Mouse (Mus musculus) thymus, adult 2 months (tissue): ENCODE results near the gene 4933414I15Rik.

Experiments
- CTCF ChIP-seq: fragments of 200-500 bp; IDR thresholded peaks from 2 replicates; pipeline ENCODE4 v1.5.1; 2012; ENCODE audit warnings: mild to moderate bottlenecking, control low read depth, low read length, moderate library complexity, borderline replicate concordance; ENCODE audit not compliant: control insufficient read depth, poor library complexity, insufficient read depth; ENCODE audit errors: extremely low read depth
- POLR2A ChIP-seq: fragments of 200-500 bp; IDR thresholded peaks from 2 replicates; pipeline ENCODE4 v1.6.1; 2012; ENCODE audit warnings: mild to moderate bottlenecking, low read length, control low read depth, moderate library complexity; ENCODE audit not compliant: control insufficient read depth, poor library complexity, insufficient read depth; ENCODE audit errors: extremely low read depth

GRCm38 (mm10) chr11:50931021-50931420 lies 12.5 kb downstream of the 4933414I15Rik start:
- TF ChIP-seq CTCF: no peak
- no peak for TF ChIP-seq POLR2A
